Mouse (Mus musculus) lung, postnatal 0 days (tissue): ENCODE results near the gene Prickle2.

Source experiments
- CTCF ChIP-seq: IDR thresholded peaks from 2 replicates; pipeline ENCODE4 v1.5.1; 2016; ENCODE audit warnings: antibody characterized with exemption, mild to moderate bottlenecking
- EP300 ChIP-seq: IDR thresholded peaks from 2 replicates; pipeline ENCODE4 v1.6.1; 2016; ENCODE audit warnings: antibody characterized with exemption, mild to moderate bottlenecking, control low read depth

DNA sequence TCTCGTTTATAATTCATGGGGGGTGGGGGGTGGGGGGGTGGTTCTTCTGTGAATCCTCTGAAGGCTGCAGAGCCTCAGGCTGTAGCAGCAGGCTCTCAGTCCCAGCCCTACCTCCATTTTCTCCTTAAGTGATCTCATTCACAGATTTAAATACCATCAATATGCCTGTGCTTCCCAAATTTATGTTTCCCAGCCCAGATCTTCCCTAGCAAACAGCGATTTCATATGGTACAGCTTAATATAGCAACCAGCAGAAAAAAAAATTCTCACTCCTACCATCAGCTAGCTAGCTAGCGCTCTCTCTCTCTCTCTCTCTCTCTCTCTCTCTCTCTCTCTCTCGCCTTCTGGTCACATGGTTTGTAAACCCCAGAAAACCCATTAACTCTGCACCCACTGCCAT, 42.5 kb downstream of the Prickle2 start:
- TF ChIP-seq CTCF (no peak), EP300 (no peak)
